Mouse (Mus musculus): ENCODE data around the gene Dus1l. TPM values are rescaled to one million over a fixed set of nuclear protein-coding genes. Genes with fewer than 3 reads are reported as not detected.
A peak's percentile ranks its signal among the peaks of the same experiment; 100 is the strongest.

Gene Dus1l
- polyA plus RNA-seq, 1 experiment: 51.1 TPM

DNA sequence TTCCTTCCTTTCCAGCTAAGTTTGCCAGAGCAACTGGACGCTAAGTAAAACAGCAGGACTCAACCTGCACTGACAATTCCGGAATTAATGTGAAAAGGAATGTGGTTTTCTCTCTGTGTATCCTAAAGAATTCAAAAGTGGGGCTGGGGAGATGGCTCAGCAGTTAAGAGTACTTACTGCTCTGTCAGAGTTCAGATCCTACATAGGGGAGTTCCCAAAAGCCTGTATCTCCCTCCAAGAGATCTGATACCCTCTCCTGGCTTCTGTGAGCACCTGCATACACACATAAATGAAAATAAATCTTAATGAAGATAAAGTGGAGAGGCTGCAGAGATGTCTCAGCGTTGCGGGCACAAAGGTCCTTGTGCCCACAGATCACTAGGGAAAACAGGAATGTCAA lies 44.6 kb downstream of the Dus1l start:
- no peaks in the 10 kb centered on the region for H3K27me3 ChIP-seq (ENCODE audit: control insufficient read depth, insufficient read depth, low read length)
- no peak overlapping the region for H3K4me3 ChIP-seq (ENCODE audit: control insufficient read depth, low read depth, low read length)
- H3K27ac ChIP-seq (ENCODE audit: control insufficient read depth, insufficient read depth, low read depth, low read length): no peak overlapping the region
- TF ChIP-seq CTCF (IDR thresholded peaks at IDR 0.05; ENCODE audit: control insufficient read depth, insufficient read depth, insufficient replicate concordance, low read depth, low read length): no peak
- TF ChIP-seq POLR2A (IDR thresholded peaks at IDR 0.05; ENCODE audit: control insufficient read depth, low read depth, low read length): no peak
- no peaks in the 10 kb centered on the region for H3K36me3 ChIP-seq (ENCODE audit: control insufficient read depth, insufficient read depth, low read length)
- H3K4me1 ChIP-seq (ENCODE audit: control insufficient read depth, insufficient read depth, low read length): peaks cover 5% of the 10 kb centered on the region

DNA sequence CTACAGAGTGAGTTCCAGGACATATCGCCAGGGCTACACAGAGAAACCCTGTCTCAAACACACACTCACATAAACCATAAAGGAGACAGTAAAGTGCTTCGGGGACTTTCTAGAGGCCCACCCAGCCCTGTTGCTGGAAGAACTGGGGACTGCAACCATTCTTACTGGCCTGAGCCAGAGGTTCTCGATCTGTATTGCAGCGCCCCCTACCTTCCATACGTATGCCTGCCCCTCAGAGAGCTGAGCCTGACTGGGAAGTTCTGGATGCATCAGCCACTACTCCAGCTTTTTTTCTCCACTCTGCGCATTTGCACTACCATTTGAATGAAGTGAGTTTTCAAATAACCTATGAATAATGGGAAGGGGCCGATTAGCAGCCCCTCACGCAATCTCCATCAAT lies 46.8 kb downstream of the Dus1l start:
- no peak overlapping the region for H3K4me3 ChIP-seq (ENCODE audit: control insufficient read depth, low read depth, low read length)
- H3K27me3 ChIP-seq (ENCODE audit: control insufficient read depth, insufficient read depth, low read length): no peaks in the 10 kb centered on the region
- no peaks in the 10 kb centered on the region for H3K36me3 ChIP-seq (ENCODE audit: control insufficient read depth, insufficient read depth, low read length)
- TF ChIP-seq POLR2A (IDR thresholded peaks at IDR 0.05; ENCODE audit: control insufficient read depth, low read depth, low read length): no peak
- peak; percentile 53; the same call in 1 of the 2 replicates for TF ChIP-seq CTCF (IDR thresholded peaks at IDR 0.05; ENCODE audit: control insufficient read depth, insufficient read depth, insufficient replicate concordance, low read depth, low read length)
- no peak overlapping the region for H3K27ac ChIP-seq (ENCODE audit: control insufficient read depth, insufficient read depth, low read depth, low read length)
- H3K4me1 ChIP-seq (ENCODE audit: control insufficient read depth, insufficient read depth, low read length): peaks cover 5% of the 10 kb centered on the region

DNA sequence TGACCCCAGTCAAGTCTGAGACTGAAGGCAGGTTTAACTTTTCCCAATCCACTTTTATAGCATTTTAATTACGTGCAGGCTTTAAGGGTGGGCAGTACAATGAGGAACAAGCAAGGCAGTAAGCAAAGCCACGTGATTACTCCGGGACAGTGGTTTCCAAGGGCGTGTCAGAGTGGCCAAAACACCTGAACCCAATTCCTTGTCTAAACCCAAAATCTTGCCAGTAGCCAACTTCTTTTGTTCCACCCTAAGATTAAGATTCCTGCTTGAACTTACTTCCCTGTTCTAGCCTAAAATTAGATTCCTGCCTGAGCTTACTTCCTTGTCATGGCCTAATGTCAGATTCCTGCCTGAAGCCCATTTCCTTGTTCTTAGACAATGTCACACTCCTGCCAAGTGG lies 48.2 kb downstream of the Dus1l start:
- Histone ChIP-seq H3K36me3 (ENCODE audit: control insufficient read depth, insufficient read depth, low read length) (no peaks in the 10 kb centered on the region), H3K27ac (ENCODE audit: control insufficient read depth, insufficient read depth, low read depth, low read length) (no peak overlapping the region), H3K27me3 (ENCODE audit: control insufficient read depth, insufficient read depth, low read length) (no peaks in the 10 kb centered on the region), H3K4me3 (ENCODE audit: control insufficient read depth, low read depth, low read length) (no peak overlapping the region), H3K4me1 (ENCODE audit: control insufficient read depth, insufficient read depth, low read length) (peaks cover 5% of the 10 kb centered on the region)
- TF ChIP-seq POLR2A (IDR thresholded peaks at IDR 0.05; ENCODE audit: control insufficient read depth, low read depth, low read length) (no peak), CTCF (IDR thresholded peaks at IDR 0.05; ENCODE audit: control insufficient read depth, insufficient read depth, insufficient replicate concordance, low read depth, low read length) (no peak)

DNA sequence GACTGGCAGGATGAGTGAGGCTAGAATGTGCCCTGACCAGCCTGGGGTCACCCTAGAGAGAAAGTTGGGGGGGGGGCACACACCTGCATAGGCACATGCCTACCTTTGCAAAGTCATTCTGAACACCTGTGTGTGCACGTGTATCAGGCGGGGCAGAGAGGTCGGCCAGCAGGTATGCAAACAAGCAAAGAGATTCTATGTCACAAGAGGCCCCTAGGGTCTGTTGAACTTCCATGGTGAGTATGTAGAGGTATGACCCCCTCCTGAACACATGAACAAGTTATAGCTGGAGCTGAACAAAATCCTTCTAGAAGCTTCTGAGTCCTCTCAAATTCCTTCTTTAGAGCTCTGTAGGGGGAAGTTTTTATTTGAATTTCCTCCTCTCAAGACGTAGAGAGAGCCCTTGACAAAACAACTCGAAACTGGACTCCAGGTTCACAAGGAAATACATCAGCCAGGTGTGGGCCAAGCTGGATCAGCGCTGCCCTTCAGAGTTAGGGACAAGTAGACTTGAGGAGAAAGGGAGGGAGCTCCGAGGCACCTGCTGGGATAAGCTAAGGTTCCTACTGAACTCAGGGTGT lies 52.0 kb downstream of the Dus1l start:
- H3K4me3 ChIP-seq (ENCODE audit: control insufficient read depth, low read depth, low read length): no peak overlapping the region
- H3K36me3 ChIP-seq (ENCODE audit: control insufficient read depth, insufficient read depth, low read length): no peaks in the 10 kb centered on the region
- no peaks in the 10 kb centered on the region for H3K4me1 ChIP-seq (ENCODE audit: control insufficient read depth, insufficient read depth, low read length)
- H3K27ac ChIP-seq (ENCODE audit: control insufficient read depth, insufficient read depth, low read depth, low read length): no peak overlapping the region
- no peak for TF ChIP-seq CTCF (IDR thresholded peaks at IDR 0.05; ENCODE audit: control insufficient read depth, insufficient read depth, insufficient replicate concordance, low read depth, low read length)
- no peak for TF ChIP-seq POLR2A (IDR thresholded peaks at IDR 0.05; ENCODE audit: control insufficient read depth, low read depth, low read length)
- no peaks in the 10 kb centered on the region for H3K27me3 ChIP-seq (ENCODE audit: control insufficient read depth, insufficient read depth, low read length)

DNA sequence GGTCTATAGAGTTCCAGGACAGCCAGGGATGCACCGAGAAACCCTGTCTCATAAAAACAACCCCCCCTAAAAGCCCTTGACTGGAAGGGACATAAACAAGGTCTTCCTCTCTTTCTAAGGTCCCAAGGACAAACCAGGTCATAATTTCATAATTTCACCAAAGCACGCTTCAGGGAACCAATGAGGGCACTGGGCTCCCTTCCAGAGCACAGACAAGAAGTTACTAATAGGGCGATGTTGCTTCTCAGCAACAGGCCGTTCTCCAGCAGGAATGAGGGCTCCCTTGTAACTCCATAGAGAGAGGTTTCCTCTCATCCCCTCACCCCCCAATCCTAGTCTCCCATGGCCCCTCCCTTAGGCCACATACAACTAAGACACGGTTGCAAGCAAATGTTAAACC lies 55.2 kb downstream of the Dus1l start:
- no peaks in the 10 kb centered on the region for H3K4me1 ChIP-seq (ENCODE audit: control insufficient read depth, insufficient read depth, low read length)
- H3K4me3 ChIP-seq (ENCODE audit: control insufficient read depth, low read depth, low read length): no peak overlapping the region
- no peaks in the 10 kb centered on the region for H3K27me3 ChIP-seq (ENCODE audit: control insufficient read depth, insufficient read depth, low read length)
- no peak for TF ChIP-seq CTCF (IDR thresholded peaks at IDR 0.05; ENCODE audit: control insufficient read depth, insufficient read depth, insufficient replicate concordance, low read depth, low read length)
- TF ChIP-seq POLR2A (IDR thresholded peaks at IDR 0.05; ENCODE audit: control insufficient read depth, low read depth, low read length): no peak
- no peak overlapping the region for H3K27ac ChIP-seq (ENCODE audit: control insufficient read depth, insufficient read depth, low read depth, low read length)
- no peaks in the 10 kb centered on the region for H3K36me3 ChIP-seq (ENCODE audit: control insufficient read depth, insufficient read depth, low read length)

Other genes starting within 250 kb of the Dus1l start
- gene Mcrip1, start 246.7 kb downstream of the Dus1l start, polyA plus RNA-seq (2012; rRNA removed): 196 and 204 TPM in 2 replicates
- gene Ppp1r27, start 245.3 kb downstream of the Dus1l start, polyA plus RNA-seq (2012; rRNA removed): 31.2 and 31.6 TPM in 2 replicates
- gene P4hb, start 223.2 kb downstream of the Dus1l start, polyA plus RNA-seq (2012; rRNA removed): 46.7 and 55.1 TPM in 2 replicates
- 94.7 and 101 TPM in 2 replicates for gene Arhgdia, start 214.8 kb downstream of the Dus1l start, polyA plus RNA-seq (2012; rRNA removed)
- 22.8 and 23.6 TPM in 2 replicates for gene Alyref, start 198.0 kb downstream of the Dus1l start, polyA plus RNA-seq (2012; rRNA removed)
- 178 and 209 TPM in 2 replicates for gene Anapc11, start 198.0 kb downstream of the Dus1l start, polyA plus RNA-seq (2012; rRNA removed)
- 24.6 and 26.3 TPM in 2 replicates for gene Npb, start 187.9 kb downstream of the Dus1l start, polyA plus RNA-seq (2012; rRNA removed)
- gene Pcyt2, start 178.5 kb downstream of the Dus1l start, polyA plus RNA-seq (2012; rRNA removed): 106 and 116 TPM in 2 replicates
- gene Sirt7, start 171.2 kb downstream of the Dus1l start, polyA plus RNA-seq (2012; rRNA removed): 22.3 and 23.9 TPM in 2 replicates
- 9.5 and 10.4 TPM in 2 replicates for gene Mafg, start 162.8 kb downstream of the Dus1l start, polyA plus RNA-seq (2012; rRNA removed)
- gene Pycr1, start 152.6 kb downstream of the Dus1l start, polyA plus RNA-seq (2012; rRNA removed): 0.98 and 1.5 TPM in 2 replicates
- 0.61 TPM in 1 of 2 replicates, not detected in the other for gene Myadml2, start 148.2 kb downstream of the Dus1l start, polyA plus RNA-seq (2012; rRNA removed)
- 0.35 and 0.36 TPM in 2 replicates for gene Notum, start 135.2 kb downstream of the Dus1l start, polyA plus RNA-seq (2012; rRNA removed)
- 234 and 253 TPM in 2 replicates for gene Aspscr1, start 123.4 kb downstream of the Dus1l start, polyA plus RNA-seq (2012; rRNA removed)
- gene Cenpx, start 82.7 kb downstream of the Dus1l start, polyA plus RNA-seq (2012; rRNA removed): 54.5 and 59.7 TPM in 2 replicates
- 10.7 and 12.3 TPM in 2 replicates for gene Lrrc45, start 82.5 kb downstream of the Dus1l start, polyA plus RNA-seq (2012; rRNA removed)
- 3.1 and 4.1 TPM in 2 replicates for gene Rac3, start 74.9 kb downstream of the Dus1l start, polyA plus RNA-seq (2012; rRNA removed)
- 3.7 and 5.5 TPM in 2 replicates for gene Dcxr, start 69.1 kb downstream of the Dus1l start, polyA plus RNA-seq (2012; rRNA removed)
- gene Cbr2, start 64.3 kb downstream of the Dus1l start, polyA plus RNA-seq (2012; rRNA removed): 7.7 and 9.4 TPM in 2 replicates
- 7.0 and 8.7 TPM in 2 replicates for gene Hmga1b, start 33.6 kb downstream of the Dus1l start, polyA plus RNA-seq (2012; rRNA removed)
- gene Rfng, start 12.2 kb downstream of the Dus1l start, polyA plus RNA-seq (2012; rRNA removed): 11.1 and 11.3 TPM in 2 replicates
- 233 and 245 TPM in 2 replicates for gene Gps1, start 12.1 kb downstream of the Dus1l start, polyA plus RNA-seq (2012; rRNA removed)
- 71.2 and 72.1 TPM in 2 replicates for gene Fasn, start 28.1 kb upstream of the Dus1l start, polyA plus RNA-seq (2012; rRNA removed)
- 34.6 and 37.5 TPM in 2 replicates for gene Ccdc57, start 136.5 kb upstream of the Dus1l start, polyA plus RNA-seq (2012; rRNA removed)
- gene Slc16a3, start 152.1 kb upstream of the Dus1l start, polyA plus RNA-seq (2012; rRNA removed): 3.7 and 4.4 TPM in 2 replicates
- gene Csnk1d, start 194.9 kb upstream of the Dus1l start, polyA plus RNA-seq (2012; rRNA removed): 97.0 and 111 TPM in 2 replicates
- gene Cd7, start 243.0 kb upstream of the Dus1l start, polyA plus RNA-seq (2012; rRNA removed): 0.71 and 0.95 TPM in 2 replicates